Mouse (Mus musculus) ES-E14 (cell line): ENCODE measurements around the gene Etv2. TPM values are rescaled to one million over a fixed set of nuclear protein-coding genes. Genes with fewer than 3 reads are reported as not detected.

ENCODE experiments used
- DNase-seq: peaks from one replicate; pipeline ENCODE4 v3.0.0-alpha.2; 2013; ENCODE audit warnings: low read depth, low spot score
- H3K27ac ChIP-seq: 2 replicates; pipeline ENCODE4 v1.5.1; 2012; ENCODE audit warnings: low read depth, mild to moderate bottlenecking, low read length, moderate library complexity, mixed read lengths; ENCODE audit not compliant: poor library complexity, insufficient read depth, severe bottlenecking
- H3K36me3 ChIP-seq: 2 replicates; pipeline ENCODE4 v1.6.1; 2012; ENCODE audit warnings: mild to moderate bottlenecking, low read length, moderate library complexity, mixed read lengths; ENCODE audit not compliant: control insufficient read depth, poor library complexity, insufficient read depth, severe bottlenecking
- H3K4me1 ChIP-seq, 2 experiments: fragments of 150-350 bp in 1 of 2; sonication (generic) in 1 of 2; 2 replicates each; pipeline ENCODE4 v1.6.1; 2012; ENCODE audit warnings: low read length in 2 of 2, mild to moderate bottlenecking in 1 of 2, mixed read lengths in 1 of 2; ENCODE audit not compliant: control insufficient read depth in 2 of 2, insufficient read depth in 2 of 2, poor library complexity in 1 of 2
- H3K4me3 ChIP-seq, 2 experiments: fragments of 150-350 bp in 1 of 2; sonication (generic) in 1 of 2; 2 replicates each; pipeline ENCODE4 v1.5.1; 2012; ENCODE audit warnings: low read length in 2 of 2, low read depth in 1 of 2, mild to moderate bottlenecking in 1 of 2, mixed read lengths in 1 of 2; ENCODE audit not compliant: insufficient read depth in 1 of 2, poor library complexity in 1 of 2, severe bottlenecking in 1 of 2
- H3K9ac ChIP-seq: 2 replicates; pipeline ENCODE4 v1.6.1; 2012; ENCODE audit warnings: low read depth, mild to moderate bottlenecking, low read length, mixed read lengths; ENCODE audit not compliant: poor library complexity, insufficient read depth, severe bottlenecking
- H3K9me3 ChIP-seq: fragments of 150-350 bp; sonication (generic); 2 replicates; pipeline ENCODE4 v1.6.1; 2012; ENCODE audit warnings: low read depth, mild to moderate bottlenecking, low read length; ENCODE audit not compliant: control insufficient read depth, insufficient read depth
- CHD2 ChIP-seq: IDR thresholded peaks from 2 replicates; pipeline ENCODE4 v1.6.1; 2014; ENCODE audit warnings: mild to moderate bottlenecking, low read depth, low read length, inconsistent platforms
- HCFC1 ChIP-seq: IDR thresholded peaks from 2 replicates; pipeline ENCODE4 v1.6.1; 2012; ENCODE audit warnings: low read length, inconsistent platforms, borderline replicate concordance; ENCODE audit not compliant: insufficient read depth
- MAFK ChIP-seq: IDR thresholded peaks from 2 replicates; pipeline ENCODE4 v1.6.1; 2014; ENCODE audit warnings: mild to moderate bottlenecking, low read depth, low read length, inconsistent platforms; ENCODE audit not compliant: insufficient read depth
- ZC3H11A ChIP-seq: IDR thresholded peaks from 2 replicates; pipeline ENCODE4 v1.6.1; 2012; ENCODE audit warnings: low read depth, mild to moderate bottlenecking, inconsistent platforms, low read length, borderline replicate concordance
- ZNF384 ChIP-seq: IDR thresholded peaks from 2 replicates; pipeline ENCODE4 v1.6.1; 2012; ENCODE audit warnings: low read depth, low read length, inconsistent platforms
- in situ Hi-C, 2 experiments: fragments of 600-800 bp; cut with MboI; formaldehyde crosslinking; loops; one replicate each; pipeline ENCODE4 v1.15.1; 2025; ENCODE audit warnings: low sequenced_read_pairs in 2 of 2, inconsistent platforms in 1 of 2; ENCODE audit not compliant: unreplicated experiment in 2 of 2
- total RNA-seq: library from RNA; depleted of rRNA; stranded (reverse); fragments of 300-350 nt; gene quantifications from 2 replicates; pipeline ENCODE4 v1.2.3, GENCODE M21; 2012

The Etv2 gene
- total RNA-seq, 1 experiment, result 2.1 TPM

DNA sequence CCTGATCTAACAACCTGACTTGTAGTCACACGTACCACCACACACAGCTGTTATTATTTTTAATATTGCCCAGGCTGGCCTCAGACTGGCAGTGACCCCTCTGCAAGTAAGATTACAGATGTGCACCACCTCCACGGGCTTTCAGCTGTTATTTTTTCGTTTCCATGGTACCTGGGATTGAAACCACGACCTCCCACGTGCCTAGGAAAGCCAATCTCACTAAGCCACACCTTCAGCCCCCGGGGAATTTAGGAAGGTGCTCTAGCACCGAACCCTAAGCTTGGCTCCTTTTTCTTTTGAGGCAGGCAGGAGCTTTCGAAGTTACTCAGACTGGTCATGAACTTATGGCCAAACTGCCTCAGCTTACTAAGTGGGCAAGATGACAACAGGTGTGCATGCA, 31.2 kb downstream of the Etv2 start:
- Histone ChIP-seq H3K27ac (no peak overlapping the region; the same call in 1 of the 2 replicates), H3K4me3 (no peak overlapping the region), H3K4me1 (peaks cover 8 to 35% of the 10 kb centered on the region in 2 experiments), H3K9me3 (no peaks in the 10 kb centered on the region), H3K36me3 (no peaks in the 10 kb centered on the region), H3K9ac (no peak overlapping the region; the same call in 1 of the 2 replicates)
- no peak for DNase-seq
- TF ChIP-seq CHD2 (no peak), ZNF384 (no peak), MAFK (no peak), ZC3H11A (no peak), HCFC1 (no peak)
- in situ Hi-C loops, result no loop called here

DNA sequence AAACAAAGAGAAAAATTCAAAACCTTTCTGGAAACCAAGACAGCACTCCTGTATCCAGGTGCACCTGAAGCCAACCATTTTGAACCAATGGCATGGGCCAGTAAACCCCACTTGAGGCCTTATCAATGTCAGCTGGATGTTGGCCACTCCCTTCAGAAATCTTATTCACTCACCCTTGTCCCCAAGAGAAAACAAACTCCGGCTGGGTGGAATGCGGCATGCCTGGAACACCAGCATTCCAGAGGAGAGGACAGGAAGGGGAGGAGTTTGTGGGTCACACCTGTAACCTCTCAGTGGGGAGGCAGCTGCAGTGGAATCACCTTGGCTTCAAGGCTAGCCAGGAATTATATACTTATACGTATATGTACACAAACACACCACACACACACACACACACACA, 33.1 kb downstream of the Etv2 start:
- no peak overlapping the region for H3K9ac ChIP-seq
- H3K27ac ChIP-seq, result peak overlapping the region; percentile 76
- H3K4me3 ChIP-seq, result no peak overlapping the region
- H3K4me1 ChIP-seq, result peaks cover 8 to 27% of the 10 kb centered on the region in 2 experiments
- no peaks in the 10 kb centered on the region for H3K36me3 ChIP-seq
- DNase-seq, result peak; percentile 72
- in situ Hi-C loops, result no loop called here
- TF ChIP-seq HCFC1 (0 out of 2 replicates have a peak, but pooled peaks have one; percentile 27), MAFK (no peak), ZC3H11A (no peak), CHD2 (0 out of 2 replicates have a peak, but pooled peaks have one; percentile 29), ZNF384 (no peak)
- H3K9me3 ChIP-seq, result no peaks in the 10 kb centered on the region

DNA sequence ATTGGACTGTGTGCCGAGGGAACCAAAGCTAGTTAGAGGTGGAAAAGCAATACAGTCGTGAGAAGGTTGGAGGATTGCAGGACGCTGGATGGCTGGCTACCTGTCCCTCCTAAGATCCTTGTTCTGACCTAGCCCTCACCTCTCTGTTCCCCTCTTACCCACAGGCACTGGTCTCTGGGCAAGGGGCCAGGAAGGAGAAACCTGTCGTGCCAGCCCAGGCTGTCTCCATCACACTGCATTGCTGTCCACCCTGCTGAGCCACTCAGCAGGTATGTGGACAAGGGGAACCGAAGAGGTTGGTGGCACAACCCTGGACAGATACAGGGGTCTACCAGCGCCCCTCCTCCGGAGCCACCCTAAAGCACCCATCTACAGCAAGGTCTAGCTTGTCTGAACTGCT, 35.0 kb downstream of the Etv2 start:
- no peak for DNase-seq
- Histone ChIP-seq H3K9me3 (no peaks in the 10 kb centered on the region), H3K27ac (peak overlapping the region; percentile 54), H3K4me1 (peaks cover 8 to 22% of the 10 kb centered on the region in 2 experiments), H3K36me3 (no peaks in the 10 kb centered on the region), H3K9ac (peak overlapping the region; percentile 33; the same call in 1 of the 2 replicates), H3K4me3 (0 out of 4 replicates have a peak overlapping the region, but pooled peaks of 1 of the 2 experiments have one; percentile 43)
- in situ Hi-C loops, result no loop called here
- no peak for TF ChIP-seq CHD2
- no peak for TF ChIP-seq ZNF384
- TF ChIP-seq HCFC1, result no peak
- no peak for TF ChIP-seq ZC3H11A
- TF ChIP-seq MAFK, result no peak

DNA sequence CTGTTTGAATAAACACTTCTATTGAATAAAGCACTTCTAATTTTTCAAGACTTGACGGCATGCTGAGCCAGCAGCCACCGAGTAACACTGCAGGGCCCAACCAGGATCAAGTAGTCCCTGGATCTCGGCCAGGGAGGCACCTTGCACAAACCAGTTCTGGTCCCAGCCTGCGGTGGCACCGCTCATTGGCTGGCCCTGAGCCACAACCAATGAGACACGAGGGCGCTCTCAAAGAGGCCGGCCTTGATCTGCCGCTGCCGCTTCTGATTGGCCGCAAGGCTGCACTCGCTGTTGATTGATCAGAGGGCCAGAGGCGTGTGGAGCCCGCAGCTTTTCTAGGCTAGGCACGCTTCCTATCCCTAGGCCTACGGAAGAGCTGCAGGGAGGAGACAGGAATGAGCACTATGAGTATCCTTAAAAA, 35.7 kb downstream of the Etv2 start:
- in situ Hi-C loops, result no loop called here
- peaks cover 8 to 23% of the 10 kb centered on the region in 2 experiments for H3K4me1 ChIP-seq
- no peaks in the 10 kb centered on the region for H3K9me3 ChIP-seq
- TF ChIP-seq ZNF384 (no peak), ZC3H11A (no peak), HCFC1 (no peak; the same call in 1 of the 2 replicates), CHD2 (peak; percentile 82; the same call in 1 of the 2 replicates), MAFK (0 out of 2 replicates have a peak, but pooled peaks have one; percentile 29)
- peak overlapping the region; percentile 33; the same call in 1 of the 2 replicates for H3K9ac ChIP-seq
- peak; percentile 88 for DNase-seq
- H3K27ac ChIP-seq, result peak overlapping the region; percentile 54; the same call in 1 of the 2 replicates
- H3K4me3 ChIP-seq, result peak overlapping the region; percentile 5 to 43; a peak in 2 of 4 replicates
- H3K36me3 ChIP-seq, result no peaks in the 10 kb centered on the region

DNA sequence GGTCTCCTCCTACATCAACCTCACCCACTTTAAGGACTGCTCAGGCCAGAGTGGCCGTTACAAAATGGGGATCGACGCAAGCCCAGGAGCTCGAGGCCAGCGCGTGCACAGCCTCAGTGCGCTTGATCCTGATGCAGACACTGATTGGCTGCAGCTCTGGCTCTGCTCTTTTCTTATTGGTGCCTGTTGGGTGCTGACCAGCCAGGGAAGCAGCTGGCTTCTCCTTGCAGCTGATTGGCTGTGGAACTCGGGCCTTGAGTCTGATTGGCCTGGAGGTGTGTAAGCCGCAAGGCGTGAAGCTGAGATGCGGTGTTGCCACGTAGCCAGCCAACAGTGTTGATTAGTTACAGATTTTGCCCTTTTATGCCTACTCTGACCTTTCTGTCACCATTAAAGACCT, 36.9 kb downstream of the Etv2 start, which contains the start of gene Zbtb32:
Gene Zbtb32 (minus strand): TSS at position 124 of the 400 bp plus-strand sequence.
- no peak for TF ChIP-seq HCFC1
- TF ChIP-seq MAFK, result no peak
- no peak for TF ChIP-seq ZNF384
- TF ChIP-seq CHD2, result peak; percentile 85
- no peak within 1 kb of the TSS for H3K27ac ChIP-seq
- in situ Hi-C loops, result no loop called here

More for the DNA sequence above, 36.9 kb downstream of the Etv2 start, which contains the start of gene Zbtb32:
- H3K4me1 ChIP-seq, result peaks cover 8 to 25% of the 10 kb centered on the region in 2 experiments
- no peaks in the 10 kb centered on the region for H3K36me3 ChIP-seq
- H3K9me3 ChIP-seq, result no peaks in the 10 kb centered on the region
- peak within 1 kb of the TSS; percentile 5 to 23; a peak in 1 of 4 replicates for H3K4me3 ChIP-seq
- H3K9ac ChIP-seq, result peak within 1 kb of the TSS; percentile 4; the same call in 1 of the 2 replicates
- DNase-seq, result no peak
